Mouse (Mus musculus) liver, embryonic 12.5 days (tissue): Measurements from ENCODE around the gene Rmi2. TPM values are rescaled to one million over a fixed set of nuclear protein-coding genes. Genes with fewer than 3 reads are reported as not detected.
"Not testable (repeated sequence)": the region's sequence is repeated elsewhere in the genome, so short reads cannot be mapped to it uniquely, and the experiment has no call there.

Experiments used
- ATAC-seq: fragments of 200-750 bp; cut with Nextera tagmentation; 2 replicates; pipeline ENCODE4 v1.8.0; 2017; ENCODE audit warnings: moderate number of reproducible peaks, mild to moderate bottlenecking, moderate library complexity
- H3K27ac ChIP-seq: fragments of 300-500 bp; sonication (generic); 2 replicates; pipeline ENCODE4 v1.5.1; 2016; ENCODE audit warnings: mild to moderate bottlenecking
- H3K27me3 ChIP-seq: fragments of 300-500 bp; sonication (generic); replicated peaks from 2 replicates; pipeline ENCODE4 v1.6.1; 2016; ENCODE audit warnings: mild to moderate bottlenecking, moderate library complexity
- H3K36me3 ChIP-seq: fragments of 300-500 bp; sonication (generic); 2 replicates; pipeline ENCODE4 v1.6.1; 2016; ENCODE audit warnings: mild to moderate bottlenecking, moderate library complexity
- H3K4me1 ChIP-seq: fragments of 300-500 bp; sonication (generic); 2 replicates; pipeline ENCODE4 v1.6.1; 2016
- H3K4me2 ChIP-seq: fragments of 300-500 bp; sonication (generic); 2 replicates; pipeline ENCODE4 v1.6.1; 2016; ENCODE audit warnings: mild to moderate bottlenecking, moderate library complexity
- H3K4me3 ChIP-seq: fragments of 300-500 bp; sonication (generic); 2 replicates; pipeline ENCODE4 v1.5.1; 2016; ENCODE audit warnings: mild to moderate bottlenecking, moderate library complexity
- H3K9ac ChIP-seq: fragments of 300-500 bp; sonication (generic); 2 replicates; pipeline ENCODE4 v1.6.1; 2016; ENCODE audit warnings: mild to moderate bottlenecking, moderate library complexity
- H3K9me3 ChIP-seq: fragments of 300-500 bp; sonication (generic); replicated peaks from 2 replicates; pipeline ENCODE4 v1.6.1; 2016; ENCODE audit warnings: mild to moderate bottlenecking, moderate library complexity
- WGBS: fragments of 180-500 bp; shearing (Covaris S2); methylation state at CpG from one replicate; pipeline ENCODE4 v1.1.7; 2016; ENCODE audit not compliant: insufficient replicate concordance; 5-methylcytosine and 5-hydroxymethylcytosine counted together
- polyA plus RNA-seq: library from polyadenylated mRNA; unstranded; fragments of >200 nt; fragmentation: Nextera tagmentation; extraction: Ambion mirVana; gene quantifications from 2 replicates; pipeline ENCODE4 v1.2.1, GENCODE M21; 2016

Gene Rmi2
- 3.4 and 3.8 TPM in 2 replicates for polyA plus RNA-seq

GRCm38 (mm10) chr16:10834911-10835587 lies at the start of gene Rmi2:
Rmi2 (plus strand) TSS chr16:10835059.
- no peaks in the 10 kb centered on the region; the same call in 1 of the 2 replicates for H3K27me3 ChIP-seq
- H3K4me1 ChIP-seq, result peaks cover 48% of the 10 kb centered on the region

GRCm38 (mm10) chr16:10785371-10786231 lies 49.3 kb upstream of the Rmi2 start, which contains the start of gene Socs1:
Socs1 (minus strand) TSS chr16:10785536.
- Histone ChIP-seq H3K36me3 (no peaks in the 10 kb centered on the region), H3K4me3 (peak within 1 kb of the TSS; percentile 81), H3K9me3 (no peaks in the 10 kb centered on the region), H3K4me1 (peaks cover 41% of the 10 kb centered on the region), H3K27ac (peak within 1 kb of the TSS; percentile 82), H3K27me3 (peaks cover 74% of the 10 kb centered on the region), H3K9ac (peak within 1 kb of the TSS; percentile 76), H3K4me2 (peak within 1 kb of the TSS; percentile 99)
- ATAC-seq, result peak; percentile 79
- under 1% methylated on average over 59 of the region's 59 CpGs for WGBS

More at GRCm38 (mm10) chr16:10834911-10835587, at the start of gene Rmi2:
- H3K4me2 ChIP-seq, result peak within 1 kb of the TSS; percentile 99
- peak within 1 kb of the TSS; percentile 91 for H3K27ac ChIP-seq
- peaks cover 7% of the 10 kb centered on the region; the same call in 1 of the 2 replicates for H3K36me3 ChIP-seq
- peak within 1 kb of the TSS; percentile 86 for H3K4me3 ChIP-seq
- ATAC-seq, result peak; percentile 98
- H3K9me3 ChIP-seq, result no peaks in the 10 kb centered on the region
- WGBS, result under 1% methylated on average over 68 of the region's 69 CpGs
- peak within 1 kb of the TSS; percentile 89 for H3K9ac ChIP-seq

- ATAC-seq, result peak; percentile 50
- H3K4me1 ChIP-seq, result peaks cover 41% of the 10 kb centered on the region
- peaks cover 75% of the 10 kb centered on the region for H3K27me3 ChIP-seq
- peak overlapping the region; percentile 81 for H3K4me3 ChIP-seq
- peak overlapping the region; percentile 99 for H3K4me2 ChIP-seq
- H3K9me3 ChIP-seq, result no peaks in the 10 kb centered on the region
- peak overlapping the region; percentile 82 for H3K27ac ChIP-seq
- H3K9ac ChIP-seq, result peak overlapping the region; percentile 76
- under 1% methylated on average over 9 of the region's 9 CpGs for WGBS
- no peaks in the 10 kb centered on the region for H3K36me3 ChIP-seq
Observed at GRCm38 (mm10) chr16:10786288-10786687, 48.6 kb upstream of the Rmi2 start.

GRCm38 (mm10) chr16:10786782-10787547 lies 47.9 kb upstream of the Rmi2 start:
- no peak for ATAC-seq
- peak overlapping the region; percentile 99 for H3K4me2 ChIP-seq
- H3K4me1 ChIP-seq, result peaks cover 41% of the 10 kb centered on the region
- H3K9ac ChIP-seq, result no peak overlapping the region
- H3K27ac ChIP-seq, result no peak overlapping the region
- no peaks in the 10 kb centered on the region for H3K9me3 ChIP-seq
- H3K27me3 ChIP-seq, result peaks cover 75% of the 10 kb centered on the region
- no peak overlapping the region; the same call in 1 of the 2 replicates for H3K4me3 ChIP-seq
- WGBS, result 60% methylated on average over 4 of the region's 4 CpGs
- no peaks in the 10 kb centered on the region for H3K36me3 ChIP-seq

GRCm38 (mm10) chr16:10787548-10788058 lies 47.3 kb upstream of the Rmi2 start:
- Histone ChIP-seq H3K27me3 (peaks cover 75% of the 10 kb centered on the region), H3K27ac (no peak overlapping the region), H3K9me3 (no peaks in the 10 kb centered on the region), H3K4me3 (no peak overlapping the region), H3K9ac (no peak overlapping the region), H3K4me1 (peaks cover 38% of the 10 kb centered on the region), H3K36me3 (no peaks in the 10 kb centered on the region), H3K4me2 (no peak overlapping the region)
- WGBS, result 65% methylated on average over 7 of the region's 7 CpGs
- no peak for ATAC-seq

- no peaks in the 10 kb centered on the region for H3K36me3 ChIP-seq
- no peak within 1 kb of the TSS for H3K4me2 ChIP-seq
- WGBS, result 49% methylated on average over 16 of the region's 16 CpGs
- ATAC-seq, result no peak
- no peak within 1 kb of the TSS for H3K4me3 ChIP-seq
- peaks cover 32% of the 10 kb centered on the region for H3K4me1 ChIP-seq
- H3K27me3 ChIP-seq, result peaks cover 71% of the 10 kb centered on the region
- no peaks in the 10 kb centered on the region for H3K9me3 ChIP-seq
- no peak within 1 kb of the TSS for H3K27ac ChIP-seq
- no peak within 1 kb of the TSS for H3K9ac ChIP-seq
Observed at GRCm38 (mm10) chr16:10788271-10788670, 46.6 kb upstream of the Rmi2 start, which contains the start of gene Tnp2. Tnp2 (minus strand) TSS chr16:10788660.

GRCm38 (mm10) chr16:10788866-10789265 lies 46.0 kb upstream of the Rmi2 start:
- Histone ChIP-seq H3K9me3 (no peaks in the 10 kb centered on the region), H3K4me1 (peaks cover 27% of the 10 kb centered on the region), H3K27me3 (peaks cover 71% of the 10 kb centered on the region), H3K4me2 (no peak overlapping the region), H3K27ac (no peak overlapping the region), H3K36me3 (no peaks in the 10 kb centered on the region), H3K9ac (no peak overlapping the region), H3K4me3 (no peak overlapping the region)
- WGBS, result 62% methylated on average over 4 of the region's 4 CpGs
- no peak for ATAC-seq

- H3K4me2 ChIP-seq, result no peak within 1 kb of the TSS
- no peak within 1 kb of the TSS for H3K27ac ChIP-seq
- H3K36me3 ChIP-seq, result no peaks in the 10 kb centered on the region
- 48% methylated on average over 9 of the region's 9 CpGs for WGBS
- ATAC-seq, result no peak
- H3K9me3 ChIP-seq, result no peaks in the 10 kb centered on the region
- peaks cover 74% of the 10 kb centered on the region for H3K27me3 ChIP-seq
- H3K9ac ChIP-seq, result no peak within 1 kb of the TSS
- peaks cover 12% of the 10 kb centered on the region for H3K4me1 ChIP-seq
- no peak within 1 kb of the TSS for H3K4me3 ChIP-seq
Observed at GRCm38 (mm10) chr16:10790702-10791101, 44.2 kb upstream of the Rmi2 start, which contains the start of gene Prm3. Prm3 (minus strand) TSS chr16:10790914.

- WGBS, result 64% methylated on average over 6 of the region's 6 CpGs
- no peaks in the 10 kb centered on the region for H3K4me1 ChIP-seq
- H3K27ac ChIP-seq, result no peak within 1 kb of the TSS
- no peak for ATAC-seq
- H3K27me3 ChIP-seq, result peaks cover 79% of the 10 kb centered on the region
- H3K4me2 ChIP-seq, result no peak within 1 kb of the TSS
- H3K9ac ChIP-seq, result no peak within 1 kb of the TSS
- H3K36me3 ChIP-seq, result no peaks in the 10 kb centered on the region
- no peaks in the 10 kb centered on the region for H3K9me3 ChIP-seq
- H3K4me3 ChIP-seq, result no peak within 1 kb of the TSS
Observed at GRCm38 (mm10) chr16:10796034-10796433, 38.8 kb upstream of the Rmi2 start, which contains the start of gene Prm2. Prm2 (minus strand) TSS chr16:10796134.

- not testable (repeated sequence) for H3K36me3 ChIP-seq
Observed at GRCm38 (mm10) chr16:10802420-10802819, 32.4 kb upstream of the Rmi2 start.

GRCm38 (mm10) chr16:10805789-10806527 lies 28.9 kb upstream of the Rmi2 start, which contains the start of gene Prm1:
Prm1 (minus strand) TSS chr16:10805839.
- WGBS, result 61% methylated on average over 10 of the region's 10 CpGs
- Histone ChIP-seq H3K9ac (no peak within 1 kb of the TSS), H3K9me3 (no peaks in the 10 kb centered on the region), H3K27me3 (peaks cover 47% of the 10 kb centered on the region), H3K4me1 (no peaks in the 10 kb centered on the region), H3K27ac (no peak within 1 kb of the TSS), H3K4me2 (no peak within 1 kb of the TSS), H3K36me3 (no peaks in the 10 kb centered on the region), H3K4me3 (no peak within 1 kb of the TSS)
- ATAC-seq, result no peak

More at GRCm38 (mm10) chr16:10802420-10802819, 32.4 kb upstream of the Rmi2 start:
- H3K4me2 ChIP-seq, ATAC-seq, H3K9ac ChIP-seq, H3K4me3 ChIP-seq, H3K4me1 ChIP-seq, H3K27ac ChIP-seq, H3K9me3 ChIP-seq: not testable (repeated sequence)
- WGBS, result 76% methylated on average over 3 of the region's 3 CpGs
- H3K27me3 ChIP-seq, result peaks cover 36% of the 10 kb centered on the region
